Mouse (Mus musculus) myocyte (in vitro differentiated cells): ENCODE results near the gene Ldb1.
A peak's percentile ranks its signal among the peaks of the same experiment; 100 is the strongest.

Source experiments
- MAX ChIP-seq: IDR thresholded peaks from one replicate; pipeline ENCODE4 v1.6.1; 2011; ENCODE audit warnings: low read depth, mild to moderate bottlenecking, control low read depth
- MYOD1 ChIP-seq, 3 experiments: IDR thresholded peaks; one replicate each; pipeline ENCODE4 v1.6.1; 2011; ENCODE audit warnings: control low read depth in 2 of 3, low read depth in 2 of 3, mild to moderate bottlenecking in 2 of 3, moderate library complexity in 1 of 3; ENCODE audit not compliant: insufficient read length in 2 of 3, control insufficient read depth in 1 of 3
- POLR2A ChIP-seq: IDR thresholded peaks from one replicate; pipeline ENCODE4 v1.6.1; 2011; ENCODE audit warnings: low read depth, mild to moderate bottlenecking, control low read depth, moderate library complexity; ENCODE audit not compliant: insufficient read length
- POLR2AphosphoS2 ChIP-seq: IDR thresholded peaks from one replicate; pipeline ENCODE4 v1.6.1; 2011; ENCODE audit warnings: low read depth, control low read depth; ENCODE audit not compliant: insufficient read length
- TCF12 ChIP-seq: IDR thresholded peaks from one replicate; pipeline ENCODE4 v1.6.1; 2011; ENCODE audit warnings: mild to moderate bottlenecking, control low read depth; ENCODE audit not compliant: poor library complexity, insufficient read depth, severe bottlenecking
- USF1 ChIP-seq: IDR thresholded peaks from one replicate; pipeline ENCODE4 v1.6.1; 2011; ENCODE audit warnings: low read depth, mild to moderate bottlenecking, control low read depth, moderate library complexity

- TF ChIP-seq USF1 (peak; percentile 29), POLR2AphosphoS2 (peak; percentile 96), POLR2A (peak; percentile 99), TCF12 (no peak), MYOD1 (IDR thresholded peaks at IDR 0.05; ENCODE audit: control insufficient read depth in 1 of 3, insufficient read length in 2 of 3, low read depth in 2 of 3) (peak in 1 of 3 experiments; percentile 29), MAX (peak; percentile 8)
Observed at GRCm38 (mm10) chr19:46075616-46076607, 30.9 kb upstream of the Ldb1 start, which contains the start of gene Nolc1.
